Mouse (Mus musculus) monocyte, adult 2 months (primary cell): ENCODE results near the gene Tbx3.

ENCODE experiments used
- DNase-seq, 2 experiments: peaks; one replicate each; pipeline ENCODE4 v3.0.0; 2022; ENCODE audit warnings: low spot score in 2 of 2, low read depth in 1 of 2

The Tbx3 gene

DNA sequence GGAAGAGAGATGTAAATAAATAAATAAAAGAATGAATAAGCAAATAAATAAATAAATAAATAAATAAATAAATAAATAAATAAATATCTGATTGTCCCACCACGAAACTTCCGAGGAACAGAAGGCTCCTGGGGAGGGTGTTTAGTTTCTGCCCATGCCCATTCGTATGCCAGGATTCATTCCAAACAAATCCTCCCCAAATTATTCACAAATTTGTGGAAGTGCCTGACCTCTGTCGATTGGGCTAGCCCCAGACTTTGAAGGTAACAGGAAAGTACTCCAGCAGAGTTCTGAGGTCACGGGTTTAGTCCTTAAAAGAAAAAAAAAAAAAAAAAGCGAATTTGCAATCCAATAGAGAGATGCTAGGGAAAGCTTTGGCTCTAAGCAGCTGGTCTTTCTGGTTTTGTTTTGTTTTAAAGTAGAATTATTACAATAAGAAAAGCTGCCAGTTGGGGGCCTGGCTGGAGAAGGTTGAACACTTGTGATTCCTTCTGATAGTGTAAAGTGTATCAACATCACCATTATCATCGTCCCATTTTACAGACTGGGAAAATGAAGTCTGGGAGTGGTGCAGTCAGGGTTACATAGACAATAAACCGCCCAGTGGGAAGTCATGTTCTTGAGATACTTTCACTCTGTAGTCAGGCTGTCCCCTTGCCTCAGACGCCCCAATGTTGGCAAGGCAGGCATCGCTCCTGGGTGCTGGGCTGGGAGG is 9.3 kb downstream of the Tbx3 start:
- DNase-seq, result no peak

DNA sequence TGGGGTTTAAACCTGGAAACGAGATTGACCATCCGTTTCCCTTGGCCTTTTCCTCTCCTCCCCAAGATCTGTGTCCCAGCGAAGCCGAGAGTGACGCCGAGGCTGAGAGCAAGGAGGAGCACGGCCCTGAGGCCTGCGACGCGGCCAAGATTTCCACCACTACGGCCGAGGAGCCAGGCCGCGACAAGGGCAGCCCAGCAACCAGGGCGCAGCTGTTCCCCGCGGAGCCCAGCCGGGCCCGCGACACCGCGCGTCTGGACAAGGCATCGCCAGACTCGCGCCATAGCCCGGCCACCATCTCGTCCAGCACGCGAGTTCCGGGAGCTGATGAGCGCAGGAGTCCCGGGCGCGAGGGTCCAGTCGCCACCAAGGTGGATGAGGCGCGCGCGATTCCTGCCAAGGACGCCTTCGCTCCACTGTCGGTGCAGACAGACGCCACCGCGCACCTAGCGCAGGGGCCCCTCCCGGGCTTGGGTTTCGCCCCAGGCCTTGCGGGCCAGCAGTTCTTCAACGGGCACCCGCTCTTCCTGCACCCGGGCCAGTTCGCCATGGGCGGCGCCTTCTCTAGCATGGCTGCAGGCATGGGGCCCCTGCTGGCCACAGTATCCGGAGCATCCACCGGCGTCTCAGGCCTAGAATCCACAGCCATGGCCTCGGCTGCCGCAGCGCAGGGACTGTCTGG is 10.0 kb downstream of the Tbx3 start:
- no peak for DNase-seq

DNA sequence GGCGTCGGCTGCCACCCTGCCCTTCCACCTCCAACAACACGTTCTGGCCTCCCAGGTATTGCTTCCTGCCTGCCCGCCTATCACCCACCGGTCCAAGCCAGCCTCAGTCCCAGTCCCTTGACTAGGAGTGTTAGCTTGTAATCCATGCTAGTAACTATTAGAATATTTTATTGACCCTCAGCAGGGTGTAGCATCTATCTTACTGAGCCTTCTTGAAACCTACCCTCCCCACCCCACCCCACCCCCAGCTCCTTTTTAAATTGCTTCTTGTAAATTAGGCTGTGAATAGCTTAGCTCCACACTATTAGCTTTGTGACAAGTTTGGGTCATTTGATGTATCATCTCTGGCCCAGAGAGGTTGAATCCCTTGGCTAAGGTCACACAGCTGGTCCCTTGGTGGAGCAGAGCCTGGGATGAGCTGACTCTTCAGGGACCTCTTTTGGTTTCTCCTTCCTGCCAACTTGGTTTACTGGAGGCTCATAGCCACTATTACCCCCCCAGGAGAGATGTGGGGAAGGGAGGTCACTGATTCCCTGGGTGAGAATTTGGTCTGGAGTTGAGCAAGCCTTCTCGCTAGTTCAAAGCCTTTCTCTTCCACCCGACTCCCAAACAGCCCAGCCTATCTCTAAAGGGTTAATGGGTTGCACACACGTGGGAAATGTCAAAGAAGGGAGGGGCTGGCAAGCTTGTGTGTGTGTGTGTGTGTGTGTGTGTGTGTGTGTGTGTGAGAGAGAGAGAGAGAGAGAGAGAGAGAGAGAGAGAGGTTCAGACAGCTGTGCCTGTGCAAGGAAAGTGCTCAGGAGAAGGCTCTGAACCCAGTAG is 10.8 kb downstream of the Tbx3 start:
- no peak for DNase-seq

DNA sequence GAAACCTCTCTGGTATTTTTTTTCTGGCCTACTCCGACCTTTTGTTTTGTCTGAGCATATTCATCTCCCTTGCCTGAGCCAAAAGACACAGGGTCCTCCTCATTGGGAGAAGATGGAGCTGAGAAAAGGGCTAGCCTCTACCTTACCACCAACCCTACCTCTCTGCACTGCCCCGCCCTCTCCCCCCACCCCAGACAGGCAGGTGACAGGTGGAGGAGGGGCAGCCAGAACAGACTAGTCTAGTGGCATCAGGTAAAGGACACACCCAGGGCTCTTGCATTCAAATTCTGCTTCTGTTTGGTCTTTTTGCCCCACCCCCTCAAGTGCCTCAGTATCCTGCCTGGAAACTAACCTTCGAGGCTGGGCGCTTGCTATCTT is 11.4 kb downstream of the Tbx3 start:
- no peak for DNase-seq

DNA sequence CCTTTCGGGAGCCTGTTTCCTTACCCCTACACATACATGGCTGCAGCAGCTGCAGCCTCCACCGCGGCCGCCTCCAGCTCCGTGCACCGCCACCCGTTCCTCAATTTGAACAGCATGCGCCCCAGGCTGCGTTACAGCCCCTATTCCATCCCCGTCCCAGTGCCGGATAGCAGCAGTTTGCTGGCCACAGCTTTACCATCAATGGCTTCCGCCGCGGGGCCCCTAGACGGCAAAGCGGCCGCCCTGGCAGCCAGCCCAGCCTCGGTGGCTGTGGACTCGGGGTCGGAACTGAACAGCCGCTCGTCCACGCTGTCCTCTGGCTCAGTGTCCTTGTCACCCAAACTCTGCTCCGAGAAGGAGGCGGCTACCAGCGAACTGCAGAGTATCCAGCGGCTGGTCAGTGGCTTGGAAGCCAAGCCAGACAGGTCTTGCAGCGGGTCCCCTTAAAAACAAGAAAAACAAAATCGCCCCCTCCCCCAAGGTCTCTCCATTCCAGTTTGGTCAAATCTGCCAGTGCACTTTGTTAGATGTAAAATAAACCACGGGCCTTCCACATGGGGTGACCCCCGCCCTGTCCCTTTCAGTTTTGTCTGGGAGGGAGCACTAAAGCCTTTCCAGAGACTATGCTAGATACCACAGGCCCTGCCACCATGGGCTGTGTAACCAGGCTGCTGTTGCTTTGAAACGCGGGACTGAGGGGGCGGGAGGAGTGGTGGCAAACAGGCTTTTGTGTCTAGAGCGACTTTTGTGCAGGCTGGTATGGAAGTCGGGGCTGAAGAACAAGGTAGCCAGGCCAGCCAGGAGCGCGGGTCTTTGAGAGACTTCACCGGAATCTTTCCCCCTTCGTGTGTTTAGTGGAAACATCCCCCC is 12.4 kb downstream of the Tbx3 start:
- no peak for DNase-seq

DNA sequence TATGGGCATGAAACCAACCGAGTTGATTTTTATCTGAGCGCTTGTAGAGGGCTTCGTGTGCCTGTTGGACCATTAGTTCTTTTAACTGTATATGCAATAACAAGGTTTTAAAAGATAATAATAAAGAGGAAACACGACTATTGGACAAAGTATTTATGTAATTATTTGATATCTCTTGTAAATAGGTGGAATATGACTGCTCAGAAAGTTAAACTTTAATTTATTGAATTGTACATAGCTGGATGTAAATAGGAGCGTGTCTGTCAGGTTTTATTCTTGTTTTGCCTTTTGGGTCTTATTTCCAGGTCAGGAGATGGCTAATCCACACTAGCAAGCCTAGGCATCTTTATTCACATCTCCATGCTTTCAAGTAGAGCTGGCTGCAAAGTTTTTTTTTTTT is 13.4 kb downstream of the Tbx3 start:
- DNase-seq, result no peak

DNA sequence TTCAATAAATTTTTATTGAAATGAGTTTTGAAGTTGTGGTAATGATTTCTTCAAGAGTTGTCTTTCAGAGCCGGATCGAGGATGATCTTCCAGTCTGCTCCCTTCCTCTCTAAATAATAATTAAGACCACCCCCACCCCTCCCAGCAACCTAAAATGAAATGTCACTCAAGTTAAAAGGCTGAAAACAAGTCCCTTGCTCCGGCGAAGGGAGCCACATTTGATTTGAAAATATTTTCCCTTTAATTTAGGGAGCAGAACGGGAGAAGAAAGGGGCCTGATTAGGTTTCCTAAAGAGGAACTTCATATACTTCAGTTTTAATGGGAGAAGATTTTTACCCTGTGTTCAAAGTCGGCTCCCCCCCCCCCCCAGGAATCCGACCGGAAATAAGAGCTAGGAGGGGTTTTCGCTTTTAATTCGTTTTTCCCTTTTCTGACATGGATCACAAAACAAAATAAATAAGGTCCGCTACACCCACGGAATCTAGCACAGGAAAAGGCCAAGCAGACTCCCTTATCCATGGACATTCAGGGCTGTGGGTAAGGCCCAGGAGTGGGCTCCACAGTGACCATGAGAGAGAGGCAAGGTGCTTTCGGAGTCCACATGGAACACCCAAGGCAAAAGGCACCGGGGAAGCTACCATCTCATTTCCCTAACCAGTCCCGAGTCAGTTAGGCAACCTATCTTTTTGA is 14.4 kb downstream of the Tbx3 start:
- DNase-seq, result no peak

DNA sequence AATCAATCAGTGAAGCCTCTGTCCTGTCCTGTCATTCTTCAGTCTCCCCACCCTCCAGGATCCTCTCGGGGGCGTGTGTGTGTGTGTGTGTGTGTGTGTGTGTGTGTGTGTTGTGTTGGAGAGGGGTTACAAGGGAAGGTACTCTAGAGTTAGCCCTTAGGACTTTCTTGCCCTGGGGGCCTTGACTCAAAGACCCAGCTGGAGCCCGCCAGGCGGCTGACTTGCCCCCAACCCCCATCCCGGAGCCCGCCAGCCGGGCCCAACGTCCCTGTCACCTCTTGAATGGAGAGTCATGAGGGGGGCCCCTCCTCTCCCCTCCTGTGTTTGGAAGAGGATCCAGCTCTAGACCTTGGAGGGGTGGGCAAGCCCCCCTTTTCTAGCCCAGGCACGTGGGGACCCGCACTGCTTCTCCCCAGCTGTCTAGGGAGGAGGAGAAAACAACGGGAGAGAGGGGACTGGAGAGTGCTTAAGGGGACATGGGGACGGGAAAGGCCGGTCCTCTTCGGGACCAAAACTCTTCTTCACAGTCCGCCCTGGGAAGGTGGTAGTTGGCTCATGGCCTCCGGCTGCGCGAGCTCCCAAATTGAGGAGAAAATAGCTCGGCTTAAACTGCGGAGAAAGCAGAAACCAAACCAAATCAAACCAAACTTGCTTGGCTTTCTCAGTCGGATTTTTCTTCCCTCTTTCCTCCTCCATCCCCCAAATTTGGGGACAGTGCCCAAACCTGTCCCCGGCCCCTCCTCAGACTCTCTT is 15.2 kb downstream of the Tbx3 start:
- no peak for DNase-seq

DNA sequence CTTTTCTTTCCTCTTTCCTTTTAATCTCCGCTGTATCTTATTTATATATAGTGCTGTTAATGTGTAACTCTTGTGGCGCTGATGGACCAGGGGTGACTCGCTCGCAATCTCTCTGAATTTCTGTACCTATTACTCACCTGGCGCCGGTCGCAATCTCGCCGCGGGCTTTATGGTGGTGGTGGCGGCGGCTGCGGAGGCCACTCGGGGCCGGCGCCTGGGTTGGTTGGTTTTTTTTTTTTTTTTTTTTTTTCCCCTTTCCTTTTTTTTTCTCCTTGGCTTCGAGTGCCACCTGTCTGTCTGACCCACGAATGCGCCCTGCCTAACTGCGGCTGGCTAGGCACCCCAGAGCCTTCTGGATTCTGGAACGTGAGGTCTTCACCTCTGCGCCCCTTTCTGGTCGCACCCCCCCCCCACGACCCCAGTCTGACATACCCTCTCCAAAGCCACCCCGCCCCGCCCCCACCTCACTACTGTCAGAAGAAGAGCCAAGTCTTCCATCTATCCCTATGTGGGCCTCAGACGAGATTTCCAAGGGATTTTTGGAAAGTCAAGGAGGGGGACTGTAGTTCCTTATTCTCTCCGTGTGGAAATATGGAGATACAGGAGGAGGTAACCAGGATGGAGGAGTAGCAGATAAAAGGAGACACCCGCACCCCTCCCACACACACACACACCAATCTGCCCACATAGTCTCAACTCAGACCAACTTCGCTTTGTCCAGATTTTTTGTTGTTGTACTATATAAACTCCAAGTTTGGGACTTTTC is 15.9 kb downstream of the Tbx3 start:
- no peak for DNase-seq

DNA sequence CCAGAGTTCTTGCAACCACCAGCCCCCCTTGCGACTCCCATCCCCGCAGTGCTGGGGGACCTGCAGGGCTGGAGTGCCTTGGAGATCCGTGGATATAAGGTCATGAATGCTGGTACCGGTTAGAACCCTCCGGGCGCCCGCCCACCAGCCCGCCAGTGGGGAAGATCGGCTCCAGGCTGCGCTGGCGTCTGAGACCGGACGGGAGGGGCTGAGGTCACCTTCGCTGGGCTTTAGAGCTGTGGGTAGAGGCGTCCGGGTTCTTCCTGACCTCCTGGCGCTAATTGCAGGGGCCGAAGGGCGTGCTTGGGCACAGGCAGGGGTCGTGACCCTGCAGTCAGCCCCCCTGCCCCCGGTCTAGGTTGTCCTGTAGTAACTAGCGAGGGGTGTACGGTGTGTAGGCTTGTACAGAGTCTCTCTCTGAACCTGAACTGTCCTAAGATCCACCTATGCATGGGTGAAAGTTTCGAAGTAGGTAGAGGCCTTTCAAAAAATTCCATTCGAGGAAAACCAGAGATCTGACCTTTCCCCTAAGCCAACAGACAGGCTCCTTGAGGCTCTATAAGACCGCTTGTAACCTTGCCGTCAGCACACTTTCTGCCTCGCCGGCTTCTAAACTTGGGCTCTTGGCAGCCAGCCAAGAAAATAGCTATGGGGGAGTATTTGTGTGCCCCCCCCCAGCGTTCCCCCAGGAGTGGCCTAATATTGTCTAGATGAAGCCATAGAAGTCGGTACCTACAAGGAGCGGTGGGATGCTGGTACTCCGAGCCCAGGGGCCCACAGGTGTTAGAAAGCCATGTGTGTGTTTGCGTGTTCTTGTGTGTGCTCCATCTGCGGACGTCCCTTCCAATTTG is 16.8 kb downstream of the Tbx3 start:
- no peak for DNase-seq

DNA sequence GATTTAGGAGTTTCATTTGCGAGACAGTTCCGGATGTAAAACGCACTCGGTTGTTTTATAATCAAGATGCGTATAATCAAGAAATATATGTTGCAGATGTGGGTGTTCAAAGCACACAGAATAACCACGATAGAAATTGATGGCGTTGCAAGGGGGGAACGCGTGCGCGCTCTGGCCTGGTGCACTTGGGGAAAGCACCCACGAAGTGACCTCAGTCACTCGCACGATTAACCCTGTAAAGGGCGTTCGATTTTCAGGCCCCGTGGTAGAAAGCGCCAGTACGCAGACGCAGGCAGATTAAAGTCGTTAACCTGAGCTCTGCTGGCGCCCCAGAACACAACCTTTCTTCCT is 17.4 kb downstream of the Tbx3 start:
- DNase-seq, result no peak

DNA sequence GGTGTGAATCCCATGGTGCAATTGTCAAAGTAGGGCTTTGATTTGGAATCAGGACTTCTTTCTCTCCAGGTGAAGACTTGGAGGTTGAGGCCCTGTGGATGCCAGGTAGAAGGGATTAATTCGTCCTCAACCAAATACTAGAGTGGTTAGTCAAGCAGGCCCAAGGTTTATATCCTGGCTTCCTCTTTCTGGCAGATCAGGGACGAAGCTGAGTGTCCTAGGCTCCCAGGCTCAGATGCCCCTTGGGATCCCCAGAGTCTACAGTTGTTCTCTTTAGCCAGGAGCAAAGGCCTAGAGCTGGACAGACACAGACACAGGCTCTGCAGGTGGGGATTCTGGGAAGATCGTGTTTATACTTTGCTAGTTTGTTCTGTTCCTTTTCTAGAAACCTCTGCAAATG is 17.8 kb downstream of the Tbx3 start:
- DNase-seq, result no peak

DNA sequence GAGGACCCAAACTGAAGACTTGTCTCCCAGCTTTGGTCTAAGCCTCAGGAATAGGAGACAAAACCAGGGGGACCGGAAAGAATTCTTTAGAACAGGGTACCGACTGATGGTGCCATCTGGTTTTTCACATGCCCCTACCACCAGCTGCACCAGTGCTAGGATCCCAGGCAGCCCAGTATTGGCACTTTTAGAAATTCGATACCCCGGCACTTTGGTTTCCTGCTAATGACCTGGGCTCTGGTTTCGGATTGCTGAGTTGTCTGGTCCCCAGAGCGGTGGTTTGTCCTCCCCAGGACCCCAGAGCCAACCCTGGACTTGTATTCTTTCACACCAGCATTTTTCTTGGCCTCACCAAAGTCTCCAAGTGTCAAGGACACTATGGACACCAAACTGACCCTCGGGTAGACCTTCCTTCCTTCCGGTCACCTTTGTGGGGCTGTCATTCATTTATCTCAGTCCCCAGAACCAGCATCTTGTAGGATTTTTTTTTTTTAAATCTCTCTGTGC is 18.5 kb downstream of the Tbx3 start:
- DNase-seq, result no peak

DNA sequence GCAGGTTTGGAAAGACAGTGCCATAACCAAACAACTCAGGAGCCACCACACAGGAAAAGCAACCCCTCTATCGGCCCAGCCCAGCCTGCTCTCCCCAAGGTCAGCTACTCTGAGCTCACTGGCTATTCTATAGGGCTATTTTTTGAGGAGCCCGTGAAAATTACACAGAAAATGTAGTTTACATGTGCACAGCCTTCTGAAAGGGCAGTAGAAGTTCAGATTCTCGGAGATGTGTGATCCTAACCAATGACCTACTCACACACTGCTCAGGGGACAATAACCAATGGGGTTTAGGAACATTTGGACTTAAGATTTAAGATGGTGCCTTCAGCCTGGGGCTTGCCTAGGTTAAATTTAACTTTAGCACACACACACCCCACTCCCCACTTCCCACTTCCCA is 19.0 kb downstream of the Tbx3 start:
- DNase-seq, result no peak

DNA sequence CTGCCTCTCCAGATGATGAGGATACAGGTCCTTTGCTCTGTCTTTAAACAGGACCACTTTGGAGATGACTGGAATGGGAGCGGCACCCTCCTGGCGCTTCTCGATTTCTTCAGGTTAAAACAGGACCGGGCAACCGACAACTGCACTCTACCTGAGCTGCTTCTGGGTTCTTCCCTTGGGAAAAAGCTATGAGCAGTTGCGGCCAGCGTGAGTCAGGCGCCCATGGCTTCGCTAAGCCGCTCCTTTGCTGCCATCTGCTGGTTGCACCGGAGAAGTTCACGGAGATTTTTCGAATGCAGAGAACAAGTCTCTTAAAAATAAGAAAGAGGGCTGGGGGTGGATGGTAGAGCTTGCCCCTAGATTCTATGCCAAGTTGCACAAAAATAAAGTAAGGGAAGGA is 20.6 kb downstream of the Tbx3 start:
- peak in 1 of 2 experiments; percentile 8 for DNase-seq

DNA sequence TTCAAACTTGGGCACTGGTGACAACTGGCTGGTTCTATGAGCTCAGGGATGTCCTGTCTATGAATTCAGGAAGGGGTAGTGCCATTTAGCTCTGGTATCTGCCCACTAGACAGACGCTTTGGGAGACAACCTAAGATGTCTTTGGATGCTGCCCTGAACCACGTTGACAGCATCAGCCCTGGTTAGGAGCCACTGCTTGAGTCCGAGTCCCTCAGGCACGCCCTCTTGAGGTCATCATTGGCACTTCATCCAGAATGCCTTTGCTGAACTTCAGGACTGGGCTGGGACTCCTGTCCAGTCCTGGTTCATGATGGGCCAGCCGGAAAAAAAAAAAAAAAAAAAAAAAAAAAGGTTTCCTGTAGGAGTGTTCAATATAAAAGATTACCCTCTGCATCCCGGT is 22.0 kb downstream of the Tbx3 start:
- no peak for DNase-seq

DNA sequence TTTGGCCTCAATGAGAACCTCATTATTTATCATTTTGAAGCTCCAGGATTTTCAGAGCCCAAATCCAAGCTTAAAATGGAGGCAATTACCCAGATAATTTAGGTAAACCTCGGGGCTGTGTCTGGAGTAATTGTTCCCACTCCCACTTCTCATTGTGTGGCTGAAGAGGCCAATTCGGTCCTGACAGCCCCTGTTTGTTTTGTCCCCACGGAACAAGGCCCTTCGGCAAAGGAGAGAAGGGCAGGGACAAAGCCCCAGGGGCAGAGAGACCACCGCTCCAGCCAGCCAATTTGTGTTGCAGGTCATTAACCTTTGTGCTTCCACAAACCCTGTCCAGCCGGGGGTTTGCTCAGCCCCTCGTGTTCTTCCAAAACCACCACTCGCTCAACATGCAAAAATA is 24.4 kb downstream of the Tbx3 start:
- no peak for DNase-seq

DNA sequence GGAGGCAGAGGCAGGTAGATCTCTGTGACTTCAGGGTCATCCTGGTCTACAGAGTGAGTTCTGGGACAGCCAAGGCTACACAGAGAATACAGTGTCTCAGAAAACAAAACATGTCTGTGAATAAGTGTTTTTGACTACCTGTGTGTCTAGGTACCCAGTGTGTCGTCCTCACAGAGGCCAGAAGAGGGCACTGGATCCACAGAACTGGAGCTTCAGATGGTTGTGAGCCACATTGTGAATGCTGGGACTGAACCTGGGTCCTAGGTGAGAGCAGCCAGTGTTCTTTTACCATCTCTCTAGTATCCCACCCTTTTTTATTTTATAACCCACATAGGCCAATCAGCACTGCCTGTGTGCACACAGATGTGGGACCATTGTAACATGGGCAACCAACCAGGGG is 32.6 kb downstream of the Tbx3 start:
- no peak for DNase-seq
